Mouse (Mus musculus): ENCODE results near the gene Zfp518b. TPM values are rescaled to one million over a fixed set of nuclear protein-coding genes. Genes with fewer than 3 reads are reported as not detected.

Zfp518b gene
- total RNA-seq (2023): 1 to 10 TPM; 4.7 to 4.8 TPM

GRCm38 (mm10) chr5:38684164-38684911 is at the start of gene Zfp518b:
Zfp518b (minus strand) TSS chr5:38684826.

Other genes with a start within 250 kb of the Zfp518b start
- 10 to 100 TPM; 33.5 to 34.4 TPM for gene Slc2a9, start 181.7 kb downstream of the Zfp518b start, total RNA-seq (2023)
- 100 to 1,000 TPM; 304 to 316 TPM for gene Wdr1, start 121.6 kb downstream of the Zfp518b start, total RNA-seq (2023)
- not detected for gene Clnk, start 192.0 kb upstream of the Zfp518b start, total RNA-seq (2023)

Measured in monocyte, adult 59 days (primary cell).